Mouse (Mus musculus): Measurements from ENCODE around the gene Brinp2. TPM values are rescaled to one million over a fixed set of nuclear protein-coding genes. Genes with fewer than 3 reads are reported as not detected.
A peak's percentile ranks its signal among the peaks of the same experiment; 100 is the strongest.

The Brinp2 gene
- total and polyA plus RNA-seq, 3 experiments: 0.03 TPM; not detected in 2

DNA sequence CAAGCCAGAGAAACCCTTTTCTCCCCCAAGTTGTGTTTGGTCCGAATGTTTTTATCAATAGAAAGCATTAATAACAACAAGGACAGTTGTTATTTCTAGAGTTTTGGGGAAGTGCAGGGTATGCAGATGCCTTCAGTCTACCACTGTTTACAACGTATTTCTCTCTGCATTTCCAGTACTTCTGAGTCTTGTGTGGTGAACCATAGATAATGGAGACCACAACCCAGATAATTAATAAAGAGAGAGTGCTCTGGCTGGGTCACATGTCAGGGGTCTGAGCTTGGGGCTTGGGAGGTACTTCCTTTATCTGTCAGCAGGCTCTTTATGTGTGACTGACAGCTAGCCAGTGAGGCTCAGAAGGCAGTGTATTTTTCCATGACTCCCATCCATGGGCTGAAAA lies 137.8 kb downstream of the Brinp2 start (continued):
- TF ChIP-seq POLR2AphosphoS5 (IDR thresholded peaks at IDR 0.05; ENCODE audit: borderline replicate concordance, low read depth, low read length) (no peak), ZMIZ1 (IDR thresholded peaks at IDR 0.05; ENCODE audit: low read depth, low read length) (0 out of 2 replicates have a peak, but pooled peaks have one; percentile 2), POLR2A (IDR thresholded peaks at IDR 0.05; ENCODE audit: control insufficient read depth in 1 of 2, insufficient read depth in 1 of 2, low read depth in 1 of 2, low read length in 2 of 2, poor library complexity in 1 of 2) (no peak; a peak in 1 of 4 replicates), TCF12 (IDR thresholded peaks at IDR 0.05; ENCODE audit: low read depth, low read length) (peak; percentile 97), JUND (IDR thresholded peaks at IDR 0.05; ENCODE audit: low read depth, low read length) (no peak), EP300 (IDR thresholded peaks at IDR 0.05; ENCODE audit: low read depth in 1 of 2, low read length in 2 of 2) (peak; percentile 97 to 99), GATA1 (IDR thresholded peaks at IDR 0.05; ENCODE audit: low read depth, low read length) (peak; percentile 97), KAT2A (conservative IDR thresholded peaks at IDR 0.05; ENCODE audit: low read depth, low read length) (no peak), MAFK (IDR thresholded peaks at IDR 0.05; ENCODE audit: borderline replicate concordance, low read depth, low read length) (no peak; the same call in 1 of the 2 replicates), BHLHE40 (IDR thresholded peaks at IDR 0.05; ENCODE audit: borderline replicate concordance, low read depth, low read length) (peak; percentile 74), MXI1 (IDR thresholded peaks at IDR 0.05; ENCODE audit: low read depth, low read length) (peak; percentile 46; the same call in 1 of the 2 replicates), CHD1 (IDR thresholded peaks at IDR 0.05; ENCODE audit: low read depth, low read length) (no peak), UBTF (IDR thresholded peaks at IDR 0.05; ENCODE audit: borderline replicate concordance, insufficient read depth, low read depth, low read length) (no peak), SMC3 (IDR thresholded peaks at IDR 0.05; ENCODE audit: low read depth, low read length) (no peak)

DNA sequence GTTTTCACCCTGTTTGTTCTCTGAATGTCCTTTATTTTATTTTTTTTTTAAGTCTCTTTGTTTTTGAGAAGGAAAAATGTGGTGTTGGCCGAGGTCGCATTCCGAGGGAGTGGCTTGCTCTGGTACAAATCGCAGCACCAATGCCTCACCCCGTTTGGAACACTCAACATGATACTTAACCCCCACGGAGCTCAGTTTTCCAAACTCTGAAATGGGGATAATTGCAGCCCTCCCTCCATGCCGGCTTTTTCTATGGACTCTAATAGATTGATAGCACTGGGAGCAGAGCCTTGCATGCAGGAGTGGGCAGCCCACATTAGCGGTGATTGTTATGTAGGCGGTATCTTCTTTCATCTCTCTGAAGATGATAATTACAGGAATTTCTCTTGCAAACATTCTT lies 140.5 kb downstream of the Brinp2 start:
- Histone ChIP-seq H3K9ac (ENCODE audit: control insufficient read depth, low read depth, low read length, poor library complexity, severe bottlenecking) (no peak overlapping the region), H3K4me1 (ENCODE audit: control insufficient read depth in 1 of 2, insufficient read depth in 2 of 2, low read length in 2 of 2) (peaks cover 9 to 27% of the 10 kb centered on the region in 2 experiments)
- TF ChIP-seq GATA1 (IDR thresholded peaks at IDR 0.05; ENCODE audit: low read depth, low read length): no peak

DNA sequence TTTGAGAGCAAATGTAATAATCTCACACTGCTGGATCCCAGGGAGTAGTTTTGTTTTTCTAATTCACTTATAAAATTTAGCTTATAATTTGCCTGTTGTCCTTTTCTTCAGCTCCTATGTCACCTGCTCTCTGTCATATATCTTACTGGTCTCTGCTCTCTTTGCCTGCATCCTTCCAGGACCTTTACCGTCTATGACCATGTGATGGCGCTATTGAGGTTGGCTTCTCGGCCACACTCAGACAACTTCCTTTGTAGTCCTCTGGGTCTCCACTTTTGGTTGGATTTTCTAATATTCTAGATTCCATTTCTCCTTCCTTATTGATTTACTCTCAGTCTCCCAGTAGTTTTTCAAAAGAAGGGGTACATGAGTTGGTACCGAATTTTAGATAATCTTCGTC lies 141.4 kb downstream of the Brinp2 start:
- H3K79me2 ChIP-seq (ENCODE audit: control insufficient read depth, insufficient read depth, low read length, poor library complexity): no peaks in the 10 kb centered on the region
- no peak overlapping the region for H3K9ac ChIP-seq (ENCODE audit: control insufficient read depth, low read depth, low read length, poor library complexity, severe bottlenecking)
- no peaks in the 10 kb centered on the region for H3K27me3 ChIP-seq (ENCODE audit: control insufficient read depth in 1 of 2, insufficient read depth in 2 of 2, low read length in 2 of 2)
- DNase-seq (ENCODE audit: low read depth, low spot score): peak; percentile 77
- H3K4me1 ChIP-seq (ENCODE audit: control insufficient read depth in 1 of 2, insufficient read depth in 2 of 2, low read length in 2 of 2): peaks cover 3 to 21% of the 10 kb centered on the region in 2 experiments
- H3K9me3 ChIP-seq (replicated peaks; ENCODE audit: insufficient read depth, low read length): no peaks in the 10 kb centered on the region
- H3K27ac ChIP-seq (ENCODE audit: control insufficient read depth, low read depth, low read length): 0 out of 2 replicates have a peak overlapping the region, but pooled peaks have one; percentile 14
- 0 out of 4 replicates have a peak overlapping the region, but pooled peaks of 1 of the 2 experiments have one; percentile 11 for H3K4me3 ChIP-seq (ENCODE audit: control insufficient read depth in 1 of 2, insufficient read depth in 1 of 2, low read depth in 2 of 2, low read length in 2 of 2)
- H3K36me3 ChIP-seq (ENCODE audit: control insufficient read depth in 1 of 2, insufficient read depth in 2 of 2, low read length in 2 of 2): peaks cover 0 to 28% of the 10 kb centered on the region in 2 experiments; a peak in 2 of 4 replicates
- TF ChIP-seq ZC3H11A (IDR thresholded peaks at IDR 0.05; ENCODE audit: low read depth, low read length) (peak; percentile 76), BHLHE40 (IDR thresholded peaks at IDR 0.05; ENCODE audit: borderline replicate concordance, low read depth, low read length) (no peak), CTCF (IDR thresholded peaks at IDR 0.05 in 2 of 3, conservative IDR thresholded peaks at IDR 0.05 in 1 of 3; ENCODE audit: control insufficient read depth in 1 of 3, insufficient read depth in 1 of 3, low read depth in 2 of 3, low read length in 3 of 3, poor library complexity in 1 of 3, severe bottlenecking in 1 of 3) (peak; percentile 65 to 79 (median 65)), RAD21 (IDR thresholded peaks at IDR 0.05; ENCODE audit: low read depth, low read length) (peak; percentile 76), USF1 (IDR thresholded peaks at IDR 0.05; ENCODE audit: low read depth, low read length) (peak; percentile 41; the same call in 1 of the 2 replicates), SMC3 (IDR thresholded peaks at IDR 0.05; ENCODE audit: low read depth, low read length) (peak; percentile 85), POLR2AphosphoS5 (IDR thresholded peaks at IDR 0.05; ENCODE audit: borderline replicate concordance, low read depth, low read length) (no peak)

More for the DNA sequence above, 140.5 kb downstream of the Brinp2 start:
- Histone ChIP-seq H3K9me3 (replicated peaks; ENCODE audit: insufficient read depth, low read length) (no peaks in the 10 kb centered on the region), H3K36me3 (ENCODE audit: control insufficient read depth in 1 of 2, insufficient read depth in 2 of 2, low read length in 2 of 2) (peaks cover 0 to 37% of the 10 kb centered on the region in 2 experiments; a peak in 2 of 4 replicates), H3K79me2 (ENCODE audit: control insufficient read depth, insufficient read depth, low read length, poor library complexity) (no peaks in the 10 kb centered on the region), H3K27ac (ENCODE audit: control insufficient read depth, low read depth, low read length) (no peak overlapping the region), H3K4me3 (ENCODE audit: control insufficient read depth in 1 of 2, insufficient read depth in 1 of 2, low read depth in 2 of 2, low read length in 2 of 2) (no peak overlapping the region), H3K27me3 (ENCODE audit: control insufficient read depth in 1 of 2, insufficient read depth in 2 of 2, low read length in 2 of 2) (no peaks in the 10 kb centered on the region)
- DNase-seq (ENCODE audit: low read depth, low spot score): no peak
